Mouse (Mus musculus): ENCODE measurements at regions not wholly inside any gene's neighbourhood (a gene's known extent, or its start where the extent isn't known, plus 50 kb on each side); places are given as distances from the start of the nearest gene placed in this dataset.
"Not testable (repeated sequence)": the region's sequence is repeated elsewhere in the genome, so short reads cannot be mapped to it uniquely, and the experiment has no call there.

GRCm38 (mm10) chr17:26335551-26335950, 79.1 kb upstream of the Neurl1b start:
- intact Hi-C loops (cut with DNase I) = loop anchor here (10.0 kb wide), 1 partner anchor 1129 kb away; no protein-coding TSS in a partner anchor
- DNase-seq (ENCODE audit: low spot score in 2 of 2) = no peak

- no peak for DNase-seq (ENCODE audit: low spot score in 2 of 2)
- intact Hi-C loops (cut with DNase I) = loop anchor here (10.0 kb wide), 1 partner anchor 1129 kb away; no protein-coding TSS in a partner anchor
Observed at GRCm38 (mm10) chr17:26336011-26336410, 78.6 kb upstream of the Neurl1b start.

GRCm38 (mm10) chr17:26337106-26337505, 77.5 kb upstream of the Neurl1b start:
- no peak for DNase-seq (ENCODE audit: low spot score in 2 of 2)
- intact Hi-C loops (cut with DNase I) = loop anchor here (10.0 kb wide), 1 partner anchor 1128 kb away; no protein-coding TSS in a partner anchor

GRCm38 (mm10) chr17:26345436-26345835, 69.2 kb upstream of the Neurl1b start:
- DNase-seq (ENCODE audit: low spot score in 2 of 2); intact Hi-C loops (cut with DNase I): not testable (repeated sequence)

- no peak for DNase-seq (ENCODE audit: low spot score in 2 of 2)
- intact Hi-C loops (cut with DNase I) = no loop called here
Observed at GRCm38 (mm10) chr17:26348116-26348515, 66.5 kb upstream of the Neurl1b start.

- intact Hi-C loops (cut with DNase I) = no loop called here
- no peak for DNase-seq (ENCODE audit: low spot score in 2 of 2)
Observed at GRCm38 (mm10) chr17:26349741-26350140, 64.9 kb upstream of the Neurl1b start.

- peak; percentile 37 to 87 for DNase-seq (ENCODE audit: low spot score in 2 of 2)
- intact Hi-C loops (cut with DNase I) = no loop called here
Observed at GRCm38 (mm10) chr17:26350216-26350615, 64.4 kb upstream of the Neurl1b start.

- intact Hi-C loops (cut with DNase I) = no loop called here
- no peak for DNase-seq (ENCODE audit: low spot score in 2 of 2)
Observed at GRCm38 (mm10) chr17:26351991-26352390, 62.6 kb upstream of the Neurl1b start.

- DNase-seq (ENCODE audit: low spot score in 2 of 2) = no peak
- intact Hi-C loops (cut with DNase I) = no loop called here
Observed at GRCm38 (mm10) chr17:26352712-26353111, 61.9 kb upstream of the Neurl1b start.

- intact Hi-C loops (cut with DNase I) = no loop called here
- DNase-seq (ENCODE audit: low spot score in 2 of 2) = no peak
Observed at GRCm38 (mm10) chr17:26354431-26354830, 60.2 kb upstream of the Neurl1b start.

GRCm38 (mm10) chr17:26355301-26355700, 59.3 kb upstream of the Neurl1b start:
- intact Hi-C loops (cut with DNase I) = no loop called here
- DNase-seq (ENCODE audit: low spot score in 2 of 2) = no peak

- intact Hi-C loops (cut with DNase I) = no loop called here
- no peak for DNase-seq (ENCODE audit: low spot score in 2 of 2)
Observed at GRCm38 (mm10) chr17:26356906-26357305, 57.7 kb upstream of the Neurl1b start.

GRCm38 (mm10) chr17:26357784-26358183, 56.8 kb upstream of the Neurl1b start:
- DNase-seq (ENCODE audit: low spot score in 2 of 2) = no peak
- intact Hi-C loops (cut with DNase I) = no loop called here

- intact Hi-C loops (cut with DNase I) = no loop called here
- DNase-seq (ENCODE audit: low spot score in 2 of 2) = no peak
Observed at GRCm38 (mm10) chr17:26360711-26361110, 53.9 kb upstream of the Neurl1b start.

- DNase-seq (ENCODE audit: low spot score in 2 of 2) = no peak
- intact Hi-C loops (cut with DNase I) = no loop called here
Observed at GRCm38 (mm10) chr17:26361420-26361819, 53.2 kb upstream of the Neurl1b start.

- DNase-seq (ENCODE audit: low spot score in 2 of 2) = no peak
- intact Hi-C loops (cut with DNase I) = no loop called here
Observed at GRCm38 (mm10) chr17:26361992-26362391, 52.6 kb upstream of the Neurl1b start.

- intact Hi-C loops (cut with DNase I) = no loop called here
- no peak for DNase-seq (ENCODE audit: low spot score in 2 of 2)
Observed at GRCm38 (mm10) chr17:26362586-26363361, 51.9 kb upstream of the Neurl1b start.

- intact Hi-C loops (cut with DNase I) = no loop called here
- no peak for DNase-seq (ENCODE audit: low spot score in 2 of 2)
Observed at GRCm38 (mm10) chr17:26363853-26364532, 50.6 kb upstream of the Neurl1b start.
